Comparison of ENCODE assay signal across 27 mouse cellular contexts in the genomic region with DNA sequence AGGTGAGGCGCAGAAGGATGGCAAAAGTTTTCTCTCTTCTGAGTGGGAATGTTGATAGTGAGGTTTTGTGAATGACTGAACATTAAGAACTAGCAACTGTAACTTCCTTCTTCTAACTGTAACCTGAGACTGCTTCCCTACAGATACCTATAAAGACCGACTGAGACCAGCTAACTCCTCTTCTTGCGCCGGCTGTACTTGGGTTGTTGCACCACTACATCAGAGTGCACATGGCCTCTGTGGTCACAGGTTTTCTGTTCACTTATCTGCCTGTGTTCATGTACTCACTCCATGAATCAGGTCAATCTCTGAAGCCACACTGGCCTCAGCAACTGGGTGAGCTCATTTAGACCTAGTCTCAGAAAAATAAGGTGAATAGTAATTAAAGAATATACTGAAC. TPM values are rescaled to one million over a fixed set of nuclear protein-coding genes. Genes with fewer than 3 reads are reported as not detected.
"Had no signal": no experiment of that assay in that cellular context is flagged by ENCODE, and none has a peak within 500 bp of the region (broad histone marks: within the 10 kb centered on the region; RNA-seq: fewer than 3 reads in every experiment).

No protein-coding gene starts in this region.

- DNase-seq: gastrocnemius, postnatal 14 days; gastrocnemius, postnatal 36 days; heart, adult 11 months; heart, adult 2 months; heart, postnatal 14 days; heart, postnatal 36 days; kidney, adult 11 months; kidney, adult 2 months; kidney, adult 9 months; kidney, postnatal 14 days; kidney, postnatal 36 days; layer of hippocampus, adult 9-11 months; layer of hippocampus, postnatal 36 days; left cerebral cortex, postnatal 4 days had no signal

- ATAC-seq: hindbrain, postnatal 0 days; intestine, embryonic 16.5 days; liver, embryonic 12.5 days had no signal

RNA-seq across cellular contexts. Expression of gene Cd40lg, which starts 51.6 kb away (rescaled TPM):
- total RNA-seq: gastrocnemius, adult 18-20 months; gastrocnemius, adult 8-10 months; gastrocnemius, postnatal 14 days; gastrocnemius, postnatal 36 days; heart, adult 2 months; heart, postnatal 36 days; hematopoietic stem cell, adult 5-6 weeks; hindbrain, postnatal 0 days; layer of hippocampus, adult 18-20 months; layer of hippocampus, adult 8-10 months; layer of hippocampus, postnatal 14 days; layer of hippocampus, postnatal 36 days; left cerebral cortex, adult 18-20 months; left cerebral cortex, adult 8-10 months; left cerebral cortex, postnatal 10 days; left cerebral cortex, postnatal 25 days; left cerebral cortex, postnatal 4 days had no signal
